Mouse (Mus musculus): Measurements from ENCODE around the gene Chmp6. TPM values are rescaled to one million over a fixed set of nuclear protein-coding genes. Genes with fewer than 3 reads are reported as not detected.

The Chmp6 gene
- polyA plus RNA-seq, 1 experiment from 2014 or later: 105 TPM

GRCm38 (mm10) chr11:119965053-119965452, 51.8 kb downstream of the Chmp6 start:
- Histone ChIP-seq H3K4me1 (peaks cover 16% of the 10 kb centered on the region), H3K36me3 (no peaks in the 10 kb centered on the region), H3K27me3 (replicated peaks) (no peaks in the 10 kb centered on the region), H3K9ac (replicated peaks) (no peak overlapping the region), H3K4me3 (replicated peaks) (no peak overlapping the region), H3K9me3 (replicated peaks) (no peaks in the 10 kb centered on the region), H3K4me2 (no peak overlapping the region), H3K27ac (replicated peaks) (no peak overlapping the region)
- 6% methylated on average over 9 of the region's 9 CpGs for WGBS
- no peak for ATAC-seq (ENCODE audit: low FRiP score)

- peaks cover 29% of the 10 kb centered on the region for H3K4me1 ChIP-seq
- no peak overlapping the region for H3K9ac ChIP-seq (replicated peaks)
- no peaks in the 10 kb centered on the region for H3K36me3 ChIP-seq
- no peaks in the 10 kb centered on the region for H3K9me3 ChIP-seq (replicated peaks)
- no peak overlapping the region for H3K4me2 ChIP-seq
- H3K27me3 ChIP-seq (replicated peaks): no peaks in the 10 kb centered on the region
- no peak overlapping the region for H3K27ac ChIP-seq (replicated peaks)
- no peak overlapping the region for H3K4me3 ChIP-seq (replicated peaks)
- 88% methylated on average over 6 of the region's 6 CpGs for WGBS
- ATAC-seq (ENCODE audit: low FRiP score): no peak
Measured at GRCm38 (mm10) chr11:119966294-119966693, 53.1 kb downstream of the Chmp6 start.

DNA sequence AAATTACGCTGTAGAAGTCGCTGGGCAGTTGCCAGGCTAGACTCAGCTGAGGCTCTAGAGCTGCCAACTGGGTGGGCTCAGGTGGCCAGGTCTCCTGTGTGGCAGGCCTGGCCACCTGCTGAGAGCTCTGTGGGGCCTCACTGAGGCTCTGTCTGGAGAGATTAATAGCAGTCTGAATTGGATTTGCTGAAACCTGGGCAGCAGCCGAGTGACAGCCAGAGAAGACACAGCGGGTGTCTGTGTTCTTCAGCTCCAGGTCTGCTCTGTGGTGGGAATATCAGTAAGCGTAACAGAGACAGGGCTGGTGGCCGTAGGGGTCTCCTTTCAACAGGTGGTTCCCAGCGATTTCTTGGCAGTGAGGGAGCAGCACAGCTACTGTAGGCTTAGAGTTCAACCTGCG, 54.2 kb downstream of the Chmp6 start:
- H3K4me2 ChIP-seq: no peak overlapping the region
- no peaks in the 10 kb centered on the region for H3K36me3 ChIP-seq
- peaks cover 32% of the 10 kb centered on the region for H3K4me1 ChIP-seq
- H3K9me3 ChIP-seq (replicated peaks): no peaks in the 10 kb centered on the region
- WGBS: 70% methylated on average over 8 of the region's 8 CpGs
- no peak overlapping the region for H3K27ac ChIP-seq (replicated peaks)
- no peak overlapping the region for H3K9ac ChIP-seq (replicated peaks)
- no peak overlapping the region for H3K4me3 ChIP-seq (replicated peaks)
- ATAC-seq (ENCODE audit: low FRiP score): no peak
- H3K27me3 ChIP-seq (replicated peaks): no peaks in the 10 kb centered on the region

DNA sequence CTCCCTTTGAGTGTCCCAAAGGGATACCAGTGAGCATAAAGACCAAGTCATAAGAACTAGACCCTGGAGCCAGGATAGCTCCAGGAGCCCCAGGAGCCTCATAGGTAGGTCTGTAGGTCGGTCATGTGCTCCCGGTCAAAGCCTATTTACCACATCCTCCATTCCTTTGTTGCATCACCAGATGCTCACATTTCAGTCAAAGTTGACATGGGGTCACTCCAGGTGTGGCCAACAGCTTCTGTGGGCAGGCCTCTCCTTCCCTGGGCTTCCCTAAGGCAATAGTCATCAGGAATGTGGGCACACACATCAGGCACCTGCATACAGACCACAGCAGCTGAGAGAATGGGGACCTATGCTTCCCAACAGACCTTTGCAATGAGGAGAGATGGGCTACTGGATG, 54.7 kb downstream of the Chmp6 start:
- no peak overlapping the region for H3K27ac ChIP-seq (replicated peaks)
- H3K4me2 ChIP-seq: no peak overlapping the region
- H3K36me3 ChIP-seq: no peaks in the 10 kb centered on the region
- H3K4me3 ChIP-seq (replicated peaks): no peak overlapping the region
- no peak overlapping the region for H3K9ac ChIP-seq (replicated peaks)
- WGBS: 88% methylated on average over 2 of the region's 2 CpGs
- H3K4me1 ChIP-seq: peaks cover 32% of the 10 kb centered on the region
- H3K9me3 ChIP-seq (replicated peaks): no peaks in the 10 kb centered on the region
- no peak for ATAC-seq (ENCODE audit: low FRiP score)
- H3K27me3 ChIP-seq (replicated peaks): no peaks in the 10 kb centered on the region

Other genes with a start within 250 kb of the Chmp6 start
- 16.6 and 20.5 TPM in 2 replicates for gene Baiap2, start 29.3 kb downstream of the Chmp6 start, polyA plus RNA-seq (2015; fragmentation: Nextera tagmentation; extraction: Ambion mirVana)
- 38.2 and 46.2 TPM in 2 replicates for gene Aatk, start 133.7 kb downstream of the Chmp6 start, polyA plus RNA-seq (2015; fragmentation: Nextera tagmentation; extraction: Ambion mirVana)
- 26.0 and 27.2 TPM in 2 replicates for gene Cep131, start 173.4 kb downstream of the Chmp6 start, polyA plus RNA-seq (2015; fragmentation: Nextera tagmentation; extraction: Ambion mirVana)
- 22.3 and 23.9 TPM in 2 replicates for gene Tepsin, start 185.3 kb downstream of the Chmp6 start, polyA plus RNA-seq (2015; fragmentation: Nextera tagmentation; extraction: Ambion mirVana)
- 49.4 and 64.3 TPM in 2 replicates for gene Ndufaf8, start 185.5 kb downstream of the Chmp6 start, polyA plus RNA-seq (2015; fragmentation: Nextera tagmentation; extraction: Ambion mirVana)
- 107 and 112 TPM in 2 replicates for gene Slc38a10, start 237.9 kb downstream of the Chmp6 start, polyA plus RNA-seq (2015; fragmentation: Nextera tagmentation; extraction: Ambion mirVana)

Measured in neural tube, embryonic 15.5 days (tissue).